Mouse (Mus musculus) heart, postnatal 0 days (tissue): Measurements from ENCODE around the gene March8. TPM values are rescaled to one million over a fixed set of nuclear protein-coding genes. Genes with fewer than 3 reads are reported as not detected.

Experiments
- ATAC-seq: fragments of 200-750 bp; cut with Nextera tagmentation; 2 replicates; pipeline ENCODE4 v1.8.0; 2017; ENCODE audit warnings: low read depth, moderate number of reproducible peaks, moderate library complexity; ENCODE audit not compliant: insufficient read depth
- DNase-seq: peaks from one replicate; pipeline ENCODE4 v3.0.0-alpha.2; 2016; ENCODE audit warnings: low spot score
- H3K27ac ChIP-seq: fragments of 300-500 bp; sonication (generic); 2 replicates; pipeline ENCODE4 v1.5.1; 2014; ENCODE audit warnings: low read depth, mild to moderate bottlenecking
- H3K27me3 ChIP-seq: fragments of 300-500 bp; sonication (generic); 2 replicates; pipeline ENCODE4 v1.6.1; 2014; ENCODE audit warnings: low read length, mixed read lengths; ENCODE audit not compliant: control insufficient read depth, insufficient read depth
- H3K36me3 ChIP-seq: fragments of 300-500 bp; sonication (generic); replicated peaks from 2 replicates; pipeline ENCODE4 v1.6.1; 2014; ENCODE audit warnings: low read length, mixed read lengths; ENCODE audit not compliant: control insufficient read depth, insufficient read depth
- H3K4me1 ChIP-seq: fragments of 300-500 bp; sonication (generic); 2 replicates; pipeline ENCODE4 v1.6.1; 2014; ENCODE audit warnings: antibody characterized with exemption; ENCODE audit not compliant: control insufficient read depth, insufficient read depth
- H3K4me2 ChIP-seq: fragments of 300-500 bp; sonication (generic); 2 replicates; pipeline ENCODE4 v1.6.1; 2014; ENCODE audit warnings: low read depth, mild to moderate bottlenecking, low read length, moderate library complexity
- H3K4me3 ChIP-seq: fragments of 300-500 bp; sonication (generic); 2 replicates; pipeline ENCODE4 v1.5.1; 2014; ENCODE audit warnings: low read depth, low read length
- H3K9ac ChIP-seq: fragments of 300-500 bp; sonication (generic); replicated peaks from 2 replicates; pipeline ENCODE4 v1.6.1; 2014; ENCODE audit warnings: low read depth, low read length, mixed read lengths
- H3K9me3 ChIP-seq: fragments of 300-500 bp; sonication (generic); replicated peaks from 2 replicates; pipeline ENCODE4 v1.6.1; 2016; ENCODE audit warnings: low read length; ENCODE audit not compliant: control insufficient read depth
- CTCF ChIP-seq: IDR thresholded peaks from 2 replicates; pipeline ENCODE4 v1.5.1; 2016; ENCODE audit warnings: antibody characterized with exemption, control low read depth, low read depth
- EP300 ChIP-seq: IDR thresholded peaks from 2 replicates; pipeline ENCODE4 v1.6.1; 2016; ENCODE audit warnings: antibody characterized with exemption, low read depth
- WGBS: fragments of 180-500 bp; shearing (Covaris S2); extraction: QIAGEN DNeasy Blood & Tissue Kit; methylation state at CpG from one replicate; pipeline ENCODE4 v1.1.7; 2014; 5-methylcytosine and 5-hydroxymethylcytosine counted together
- polyA plus RNA-seq: library from polyadenylated mRNA; unstranded; fragments of >200 nt; fragmentation: Nextera tagmentation; extraction: Ambion mirVana; gene quantifications from 2 replicates; pipeline ENCODE4 v1.2.1, GENCODE M21; 2015
- total RNA-seq: library from RNA; depleted of rRNA; stranded (reverse); fragments of >200 nt; gene quantifications from 2 replicates; pipeline ENCODE4 v1.2.3, GENCODE M21; 2014; ENCODE audit warnings: low replicate concordance

The March8 gene
- total and polyA plus RNA-seq, 2 experiments from 2014 or later, result 17.3 to 73.6 TPM

DNA sequence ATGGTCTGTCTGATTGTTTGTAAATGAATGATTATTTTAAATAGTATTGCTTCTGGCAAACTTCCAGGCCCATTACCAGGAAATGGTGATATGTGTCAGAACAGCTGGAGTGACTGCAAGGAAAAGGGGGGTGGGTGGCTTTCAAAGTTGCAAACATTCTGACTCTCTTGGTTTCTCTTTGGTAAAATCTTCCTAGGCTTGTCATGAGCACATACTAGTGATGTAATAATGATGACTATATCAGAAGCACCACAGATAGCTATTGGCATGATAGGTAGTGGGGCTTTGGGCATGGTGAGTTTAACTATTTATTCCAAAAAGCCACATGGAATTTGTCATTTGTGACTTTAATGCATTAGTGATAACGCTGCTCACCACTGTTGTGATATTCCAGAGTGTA lies 36.3 kb downstream of the March8 start:
- Histone ChIP-seq H3K27ac (no peak overlapping the region), H3K9ac (no peak overlapping the region), H3K9me3 (no peaks in the 10 kb centered on the region), H3K4me1 (peaks cover 8% of the 10 kb centered on the region), H3K27me3 (no peaks in the 10 kb centered on the region), H3K4me3 (no peak overlapping the region), H3K36me3 (no peaks in the 10 kb centered on the region), H3K4me2 (no peak overlapping the region)
- TF ChIP-seq EP300, result no peak
- no peak for TF ChIP-seq CTCF
- no peak for DNase-seq
- 80% methylated on average over 1 of the region's 1 CpGs for WGBS
- ATAC-seq, result no peak

DNA sequence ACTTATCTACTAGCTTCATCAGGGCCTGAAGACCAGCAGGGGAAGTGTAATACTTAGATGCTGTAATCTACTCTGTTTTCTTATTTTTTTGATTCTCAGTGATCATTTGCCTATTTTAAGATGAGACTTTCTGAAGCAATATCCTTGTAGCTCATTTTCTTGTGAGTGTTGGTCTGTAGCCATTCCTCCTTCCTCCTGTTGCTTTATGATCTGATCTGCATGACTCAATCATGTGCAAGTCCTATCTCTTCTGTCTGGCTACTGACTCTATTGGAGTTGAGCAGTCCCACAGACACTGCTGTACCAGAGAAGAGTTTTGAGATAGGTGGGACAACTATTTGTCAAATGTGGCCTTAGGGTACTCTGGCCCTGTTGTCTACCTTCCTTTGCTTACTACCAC lies 36.8 kb downstream of the March8 start:
- no peak for DNase-seq
- no peak overlapping the region for H3K4me2 ChIP-seq
- no peak overlapping the region for H3K4me3 ChIP-seq
- no peak overlapping the region for H3K9ac ChIP-seq
- no peaks in the 10 kb centered on the region for H3K9me3 ChIP-seq
- H3K27me3 ChIP-seq, result no peaks in the 10 kb centered on the region
- no peaks in the 10 kb centered on the region for H3K36me3 ChIP-seq
- H3K27ac ChIP-seq, result no peak overlapping the region
- ATAC-seq, result no peak
- H3K4me1 ChIP-seq, result peaks cover 8% of the 10 kb centered on the region
- TF ChIP-seq CTCF (no peak), EP300 (no peak)

DNA sequence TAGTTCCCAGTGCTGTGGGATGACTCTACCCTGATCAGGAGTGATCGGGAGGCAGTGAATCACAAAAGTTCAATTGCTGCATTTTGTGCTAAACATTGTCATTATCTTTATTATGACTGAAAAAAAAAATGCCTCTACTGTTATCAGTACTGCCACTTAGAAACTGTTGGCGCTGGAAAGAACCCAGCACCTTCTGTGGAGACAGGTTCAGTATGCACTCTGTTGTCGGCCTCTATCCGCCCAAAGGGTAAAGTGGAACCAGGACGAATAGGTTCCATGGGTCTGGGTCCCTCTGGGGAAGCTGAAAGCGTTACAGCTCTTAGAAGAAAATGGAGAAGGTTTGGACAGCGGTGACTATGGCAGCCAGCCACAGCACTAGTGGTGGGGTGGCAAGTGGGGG lies 41.1 kb downstream of the March8 start:
- Histone ChIP-seq H3K4me3 (no peak overlapping the region), H3K36me3 (no peaks in the 10 kb centered on the region), H3K27me3 (no peaks in the 10 kb centered on the region), H3K9me3 (no peaks in the 10 kb centered on the region), H3K4me2 (no peak overlapping the region), H3K27ac (no peak overlapping the region), H3K4me1 (0 out of 2 replicates have a peak, but pooled peaks cover 5% of the 10 kb centered on the region), H3K9ac (no peak overlapping the region)
- DNase-seq (no peak), ATAC-seq (no peak)
- no peak for TF ChIP-seq CTCF
- TF ChIP-seq EP300, result no peak
- 63% methylated on average over 7 of the region's 7 CpGs for WGBS

GRCm38 (mm10) chr6:116380157-116380556 lies 42.3 kb downstream of the March8 start:
- no peak for TF ChIP-seq EP300
- TF ChIP-seq CTCF, result no peak
- H3K36me3 ChIP-seq, result no peaks in the 10 kb centered on the region
- H3K4me2 ChIP-seq, result no peak overlapping the region
- 46% methylated on average over 3 of the region's 3 CpGs for WGBS
- H3K27ac ChIP-seq, result no peak overlapping the region
- no peaks in the 10 kb centered on the region for H3K9me3 ChIP-seq
- H3K27me3 ChIP-seq, result no peaks in the 10 kb centered on the region
- H3K4me1 ChIP-seq, result no peaks in the 10 kb centered on the region
- no peak overlapping the region for H3K9ac ChIP-seq
- DNase-seq, result no peak
- H3K4me3 ChIP-seq, result no peak overlapping the region
- ATAC-seq, result no peak

- H3K36me3 ChIP-seq, result no peaks in the 10 kb centered on the region
- H3K27ac ChIP-seq, result no peak overlapping the region
- no peak overlapping the region for H3K4me3 ChIP-seq
- 49% methylated on average over 2 of the region's 2 CpGs for WGBS
- H3K9me3 ChIP-seq, result no peaks in the 10 kb centered on the region
- no peak overlapping the region for H3K4me2 ChIP-seq
- ATAC-seq (no peak), DNase-seq (no peak)
- no peaks in the 10 kb centered on the region for H3K27me3 ChIP-seq
- TF ChIP-seq EP300 (no peak), CTCF (no peak)
- H3K4me1 ChIP-seq, result no peaks in the 10 kb centered on the region
- H3K9ac ChIP-seq, result no peak overlapping the region
Measured at GRCm38 (mm10) chr6:116381605-116382004, 43.8 kb downstream of the March8 start.

- DNase-seq (no peak), ATAC-seq (no peak)
- H3K4me3 ChIP-seq, result no peak overlapping the region
- no peak overlapping the region for H3K27ac ChIP-seq
- no peaks in the 10 kb centered on the region for H3K4me1 ChIP-seq
- H3K9ac ChIP-seq, result no peak overlapping the region
- H3K4me2 ChIP-seq, result no peak overlapping the region
- no peaks in the 10 kb centered on the region for H3K36me3 ChIP-seq
- 85% methylated on average over 10 of the region's 10 CpGs for WGBS
- H3K9me3 ChIP-seq, result no peaks in the 10 kb centered on the region
- TF ChIP-seq EP300, result no peak
- no peak for TF ChIP-seq CTCF
- no peaks in the 10 kb centered on the region for H3K27me3 ChIP-seq
Measured at GRCm38 (mm10) chr6:116383582-116383981, 45.8 kb downstream of the March8 start.
